Mouse (Mus musculus) brain, embryonic 14.5 days (tissue): ENCODE measurements around the gene Brwd1. TPM values are rescaled to one million over a fixed set of nuclear protein-coding genes. Genes with fewer than 3 reads are reported as not detected.

Experiments used
- DNase-seq: peaks from one replicate; pipeline ENCODE4 v3.0.0-alpha.2; 2011; ENCODE audit warnings: low read depth
- CTCF ChIP-seq: fragments of 200-500 bp; IDR thresholded peaks from 2 replicates; pipeline ENCODE4 v1.5.1; 2012; ENCODE audit warnings: inconsistent platforms, mild to moderate bottlenecking, moderate library complexity, borderline replicate concordance; ENCODE audit not compliant: insufficient read depth, insufficient read length; ENCODE audit errors: extremely low read depth
- POLR2A ChIP-seq: fragments of 200-500 bp; IDR thresholded peaks from 2 replicates; pipeline ENCODE4 v1.6.1; 2012; ENCODE audit warnings: mild to moderate bottlenecking, inconsistent platforms, borderline replicate concordance; ENCODE audit not compliant: poor library complexity, insufficient read depth, insufficient read length, severe bottlenecking; ENCODE audit errors: extremely low read depth
- polyA plus RNA-seq: library from polyadenylated mRNA; depleted of rRNA; stranded (reverse); fragments of >200 nt; gene quantifications from 2 replicates; pipeline ENCODE4 v1.2.3, GENCODE M21; 2012; rRNA removed

Brwd1 gene
- 173 and 181 TPM in 2 replicates for polyA plus RNA-seq

DNA sequence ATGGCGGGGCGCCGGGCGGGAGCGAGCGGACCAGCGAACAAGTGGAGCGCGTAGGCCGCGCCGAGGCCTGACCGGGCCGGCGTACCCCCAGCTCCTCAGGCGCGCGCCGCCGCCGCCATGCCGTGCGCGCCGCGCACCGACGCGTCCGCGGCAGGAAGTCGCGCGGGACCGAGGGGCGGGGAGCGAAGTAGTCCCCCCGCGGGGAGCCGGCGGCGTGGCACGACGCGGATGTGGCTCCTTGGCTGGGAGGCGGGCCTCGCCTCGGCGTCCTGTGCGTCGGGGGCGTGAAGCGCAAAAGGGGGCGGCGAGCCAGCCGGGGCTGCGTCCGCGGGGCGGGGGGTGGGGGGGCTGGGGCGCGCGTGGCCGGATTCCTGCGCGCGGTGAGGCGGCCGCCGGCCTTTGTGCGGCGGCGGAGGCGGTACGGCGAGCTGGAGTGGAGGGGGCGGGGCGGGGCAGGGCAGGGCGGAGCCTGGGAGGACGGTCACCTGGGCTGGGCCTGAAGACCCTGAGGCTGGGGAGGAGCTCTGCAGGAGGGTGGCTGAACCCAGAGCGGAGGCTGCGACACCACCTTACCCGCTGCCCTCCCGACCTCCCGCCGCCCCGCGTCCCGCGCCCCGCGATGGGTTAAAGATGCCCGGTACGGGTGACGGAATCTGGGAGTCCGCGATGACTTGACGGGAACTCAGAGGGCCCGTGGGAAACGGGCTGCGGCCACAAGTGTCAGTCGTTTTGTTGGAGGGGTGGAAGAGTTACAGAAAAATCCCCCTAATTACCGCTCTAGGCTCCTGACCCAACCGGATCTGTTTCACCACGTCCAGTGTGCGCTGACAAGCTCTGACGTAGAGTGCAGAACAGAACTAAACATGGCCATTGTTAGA is at the start of gene Brwd1:
Brwd1 (minus strand) TSS at position 226 of the 878 bp plus-strand sequence.
- peak; percentile 97 for DNase-seq
- peak; percentile 98 for TF ChIP-seq POLR2A
- TF ChIP-seq CTCF = no peak

DNA sequence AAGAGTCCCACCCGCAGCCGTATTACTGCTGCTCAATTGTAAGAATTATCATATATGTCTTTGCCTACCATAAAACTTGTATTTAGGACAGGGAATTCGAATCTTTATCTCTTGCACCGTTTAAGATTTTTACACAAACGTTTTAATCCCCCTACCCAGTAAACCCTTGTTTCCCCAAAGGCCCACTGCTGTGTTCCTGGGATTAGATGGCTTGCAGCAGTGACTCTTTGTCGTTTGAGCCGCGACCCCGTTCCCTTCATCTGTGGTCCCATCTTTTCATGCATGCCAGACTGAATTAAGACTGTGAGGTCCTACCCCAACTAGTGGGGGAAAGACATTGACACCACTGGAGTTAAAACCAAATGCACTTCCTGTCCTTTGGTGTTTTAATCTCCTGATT is 46.1 kb upstream of the Brwd1 start:
- TF ChIP-seq CTCF (no peak), POLR2A (no peak)
- DNase-seq = peak; percentile 42

DNA sequence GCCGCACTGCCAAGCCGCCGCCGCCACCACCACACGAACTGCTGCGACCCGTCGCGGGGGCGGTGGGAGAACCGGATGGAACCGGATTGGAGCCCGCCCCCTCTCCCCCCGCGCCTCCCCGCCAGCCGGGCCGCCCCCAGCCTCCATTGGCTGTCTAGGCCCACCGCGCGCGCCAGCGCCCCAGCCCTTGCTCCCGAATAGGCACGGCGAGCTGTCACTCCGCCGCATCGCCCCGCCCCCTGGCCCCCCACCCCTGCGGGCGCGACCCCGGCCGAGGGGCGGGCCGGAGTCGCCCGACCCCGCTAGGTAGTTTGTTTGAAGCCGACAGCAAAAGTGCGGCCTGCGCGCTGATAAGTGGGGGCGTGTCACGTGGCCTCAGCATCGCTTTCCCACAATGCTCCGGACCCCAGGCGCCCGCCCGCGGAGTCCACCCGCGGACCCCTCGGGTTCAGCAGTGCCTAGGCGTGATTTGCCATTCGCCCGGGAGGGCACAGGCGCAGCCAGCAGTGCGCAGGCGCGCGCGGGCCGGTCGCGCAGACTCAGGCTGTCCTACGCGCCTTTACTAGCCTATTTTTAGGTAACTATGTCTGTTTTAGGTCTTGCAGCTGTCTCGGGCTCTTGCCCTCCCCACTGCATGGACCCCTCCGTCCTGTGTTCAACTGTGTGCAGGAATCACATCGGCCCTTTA is 45.5 kb upstream of the Brwd1 start, which contains the start of gene Hmgn1:
Hmgn1 (minus strand) TSS at position 73 of the 688 bp plus-strand sequence.
- no peak for TF ChIP-seq CTCF
- TF ChIP-seq POLR2A = peak; percentile 99

GRCm38 (mm10) chr16:96127288-96127656 is 44.9 kb upstream of the Brwd1 start:
- TF ChIP-seq CTCF = no peak
- TF ChIP-seq POLR2A = no peak
- DNase-seq = no peak

More for the DNA sequence above, 45.5 kb upstream of the Brwd1 start, which contains the start of gene Hmgn1:
- DNase-seq = peak; percentile 99

GRCm38 (mm10) chr16:96126684-96127171 is 44.4 kb upstream of the Brwd1 start:
- TF ChIP-seq POLR2A (no peak), CTCF (no peak)
- peak; percentile 42 for DNase-seq

- no peak for TF ChIP-seq CTCF
- TF ChIP-seq POLR2A = no peak
- DNase-seq = no peak
Observed at GRCm38 (mm10) chr16:96120022-96120623, 37.8 kb upstream of the Brwd1 start.

DNA sequence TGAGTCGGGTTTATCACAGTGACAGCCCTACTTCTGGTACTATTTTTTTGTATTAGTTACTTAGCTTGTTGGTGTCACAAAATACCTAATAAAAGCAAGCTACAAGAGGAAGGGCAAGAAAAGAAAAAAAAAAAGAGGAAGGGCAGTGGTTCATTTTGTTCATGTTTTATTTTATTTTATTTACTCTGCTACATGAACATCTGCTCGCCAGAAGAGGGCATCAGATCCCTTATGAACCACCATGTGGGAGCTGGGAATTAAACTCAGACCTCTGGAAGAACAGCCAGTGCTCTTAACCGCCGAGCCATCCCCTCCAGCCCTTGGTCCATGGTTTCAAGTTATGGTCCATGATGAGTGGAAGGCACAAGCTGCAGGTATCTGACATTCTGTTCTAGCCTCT is 32.4 kb upstream of the Brwd1 start:
- TF ChIP-seq CTCF (no peak), POLR2A (no peak)
- DNase-seq = no peak

- no peak for DNase-seq
- TF ChIP-seq CTCF (no peak), POLR2A (no peak)
Observed at GRCm38 (mm10) chr16:96112769-96113168, 30.4 kb upstream of the Brwd1 start.

- DNase-seq = no peak
- TF ChIP-seq POLR2A = no peak
- no peak for TF ChIP-seq CTCF
Observed at GRCm38 (mm10) chr16:96110655-96111345, 28.5 kb upstream of the Brwd1 start.

DNA sequence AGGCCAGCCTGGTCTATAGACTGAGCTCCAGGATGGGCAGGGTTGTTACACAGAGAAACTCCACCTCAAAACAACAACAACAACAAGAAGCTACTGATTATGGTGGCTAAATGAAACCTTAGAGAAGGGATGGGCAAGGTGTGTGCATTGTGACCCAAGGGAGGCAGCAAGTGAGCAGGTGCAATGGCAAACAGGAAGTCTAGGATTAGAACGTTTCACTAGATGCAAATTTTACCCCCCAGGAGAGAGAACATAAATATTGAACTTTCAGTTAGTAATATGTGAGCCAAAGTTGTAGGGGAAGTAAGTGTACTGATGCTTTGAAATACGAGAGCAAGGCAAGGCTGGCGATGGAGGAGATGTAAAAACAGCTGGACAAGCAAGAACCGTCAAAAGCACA is 27.3 kb upstream of the Brwd1 start:
- TF ChIP-seq CTCF (no peak), POLR2A (no peak)
- DNase-seq = no peak
